Mouse (Mus musculus): ENCODE measurements at regions not wholly inside any gene's neighbourhood (a gene's known extent, or its start where the extent isn't known, plus 50 kb on each side); places are given as distances from the start of the nearest gene placed in this dataset.
"Not testable (repeated sequence)": the region's sequence is repeated elsewhere in the genome, so short reads cannot be mapped to it uniquely, and the experiment has no call there.

- 0% methylated on average over 2 of the region's 2 CpGs for WGBS
- Histone ChIP-seq H3K9me3 (replicated peaks) (no peaks in the 10 kb centered on the region), H3K36me3 (no peaks in the 10 kb centered on the region), H3K9ac (no peak overlapping the region), H3K27me3 (no peaks in the 10 kb centered on the region), H3K4me2 (no peak overlapping the region), H3K27ac (no peak overlapping the region), H3K4me1 (replicated peaks) (peaks cover 4% of the 10 kb centered on the region; the same call in 1 of the 2 replicates), H3K4me3 (no peak overlapping the region)
- ATAC-seq (replicated peaks; ENCODE audit: insufficient number of reproducible peaks, insufficient read depth, low FRiP score, low read depth): no peak
These were observed 61.2 kb upstream of the Atxn1 start for GRCm38 (mm10) chr13:46026018-46026417.

GRCm38 (mm10) chr13:46023630-46024041 lies 58.8 kb upstream of the Atxn1 start:
- H3K9me3 ChIP-seq (replicated peaks): no peaks in the 10 kb centered on the region

GRCm38 (mm10) chr13:46023187-46023586 lies 58.4 kb upstream of the Atxn1 start:
- Histone ChIP-seq H3K36me3 (no peaks in the 10 kb centered on the region), H3K9ac (no peak overlapping the region), H3K27me3 (no peaks in the 10 kb centered on the region), H3K9me3 (replicated peaks) (no peaks in the 10 kb centered on the region), H3K27ac (no peak overlapping the region), H3K4me1 (replicated peaks) (peaks cover 4% of the 10 kb centered on the region; the same call in 1 of the 2 replicates), H3K4me2 (no peak overlapping the region), H3K4me3 (no peak overlapping the region)
- ATAC-seq (replicated peaks; ENCODE audit: insufficient number of reproducible peaks, insufficient read depth, low FRiP score, low read depth): no peak
- WGBS: 34% methylated on average over 5 of the region's 5 CpGs

More at GRCm38 (mm10) chr13:46023630-46024041, 58.8 kb upstream of the Atxn1 start:
- H3K4me1 ChIP-seq (replicated peaks): peaks cover 4% of the 10 kb centered on the region; the same call in 1 of the 2 replicates
- ATAC-seq (replicated peaks; ENCODE audit: insufficient number of reproducible peaks, insufficient read depth, low FRiP score, low read depth): no peak
- no peak overlapping the region for H3K27ac ChIP-seq
- no peak overlapping the region for H3K4me2 ChIP-seq
- H3K27me3 ChIP-seq: no peaks in the 10 kb centered on the region
- no peak overlapping the region for H3K4me3 ChIP-seq
- H3K36me3 ChIP-seq: no peaks in the 10 kb centered on the region
- H3K9ac ChIP-seq: no peak overlapping the region
- 65% methylated on average over 5 of the region's 5 CpGs for WGBS

- WGBS: 78% methylated on average over 6 of the region's 6 CpGs
- H3K9ac ChIP-seq: no peak overlapping the region
- no peak overlapping the region for H3K27ac ChIP-seq
- no peak for ATAC-seq (replicated peaks; ENCODE audit: insufficient number of reproducible peaks, insufficient read depth, low FRiP score, low read depth)
- no peak overlapping the region for H3K4me2 ChIP-seq
- H3K9me3 ChIP-seq (replicated peaks): no peaks in the 10 kb centered on the region
- H3K4me1 ChIP-seq (replicated peaks): peaks cover 4% of the 10 kb centered on the region; the same call in 1 of the 2 replicates
- H3K27me3 ChIP-seq: no peaks in the 10 kb centered on the region
- no peaks in the 10 kb centered on the region for H3K36me3 ChIP-seq
- no peak overlapping the region for H3K4me3 ChIP-seq
These were observed 56.4 kb upstream of the Atxn1 start for GRCm38 (mm10) chr13:46020945-46021835.

- ATAC-seq (replicated peaks; ENCODE audit: insufficient number of reproducible peaks, insufficient read depth, low FRiP score, low read depth): 0 out of 2 replicates have a peak, but pooled peaks have one; percentile 22
- Histone ChIP-seq H3K36me3 (no peaks in the 10 kb centered on the region), H3K9me3 (replicated peaks) (no peaks in the 10 kb centered on the region), H3K4me3 (no peak overlapping the region), H3K27ac (no peak overlapping the region), H3K27me3 (no peaks in the 10 kb centered on the region), H3K9ac (no peak overlapping the region), H3K4me2 (no peak overlapping the region), H3K4me1 (replicated peaks) (peaks cover 4% of the 10 kb centered on the region; the same call in 1 of the 2 replicates)
- WGBS: 55% methylated on average over 9 of the region's 9 CpGs
These were observed 54.8 kb upstream of the Atxn1 start for GRCm38 (mm10) chr13:46019431-46020166.

- no peak for ATAC-seq (replicated peaks; ENCODE audit: insufficient number of reproducible peaks, insufficient read depth, low FRiP score, low read depth)
- no peak overlapping the region for H3K4me2 ChIP-seq
These were observed 54.2 kb upstream of the Atxn1 start for GRCm38 (mm10) chr13:46018903-46019430.

GRCm38 (mm10) chr13:46017742-46018141 lies 52.9 kb upstream of the Atxn1 start:
- no peak overlapping the region for H3K27ac ChIP-seq
- H3K9me3 ChIP-seq (replicated peaks): no peaks in the 10 kb centered on the region
- no peak overlapping the region for H3K4me2 ChIP-seq
- H3K4me1 ChIP-seq (replicated peaks): no peaks in the 10 kb centered on the region
- no peak overlapping the region for H3K4me3 ChIP-seq
- H3K36me3 ChIP-seq: no peaks in the 10 kb centered on the region
- no peak for ATAC-seq (replicated peaks; ENCODE audit: insufficient number of reproducible peaks, insufficient read depth, low FRiP score, low read depth)
- H3K27me3 ChIP-seq: no peaks in the 10 kb centered on the region
- no peak overlapping the region for H3K9ac ChIP-seq
- WGBS: 81% methylated on average over 5 of the region's 5 CpGs

More at GRCm38 (mm10) chr13:46018903-46019430, 54.2 kb upstream of the Atxn1 start:
- H3K27ac ChIP-seq: no peak overlapping the region
- no peaks in the 10 kb centered on the region for H3K9me3 ChIP-seq (replicated peaks)
- H3K27me3 ChIP-seq: no peaks in the 10 kb centered on the region
- H3K36me3 ChIP-seq: no peaks in the 10 kb centered on the region
- WGBS: 50% methylated on average over 13 of the region's 13 CpGs
- no peak overlapping the region for H3K4me3 ChIP-seq
- H3K4me1 ChIP-seq (replicated peaks): peaks cover 4% of the 10 kb centered on the region; the same call in 1 of the 2 replicates
- H3K9ac ChIP-seq: no peak overlapping the region

GRCm38 (mm10) chr13:46017011-46017410 lies 52.2 kb upstream of the Atxn1 start:
- WGBS: 67% methylated on average over 2 of the region's 2 CpGs
- H3K9ac ChIP-seq; H3K4me2 ChIP-seq; H3K4me3 ChIP-seq; H3K4me1 ChIP-seq (replicated peaks); ATAC-seq (replicated peaks; ENCODE audit: insufficient number of reproducible peaks, insufficient read depth, low FRiP score, low read depth); H3K27me3 ChIP-seq; H3K9me3 ChIP-seq (replicated peaks); H3K36me3 ChIP-seq; H3K27ac ChIP-seq: not testable (repeated sequence)

- no peak overlapping the region for H3K27ac ChIP-seq
- no peak for ATAC-seq (replicated peaks; ENCODE audit: insufficient number of reproducible peaks, insufficient read depth, low FRiP score, low read depth)
- H3K4me3 ChIP-seq: no peak overlapping the region
- no peaks in the 10 kb centered on the region for H3K4me1 ChIP-seq (replicated peaks)
- no peak overlapping the region for H3K4me2 ChIP-seq
- H3K36me3 ChIP-seq: no peaks in the 10 kb centered on the region
- no peaks in the 10 kb centered on the region for H3K27me3 ChIP-seq
- WGBS: 82% methylated on average over 7 of the region's 7 CpGs
- H3K9me3 ChIP-seq (replicated peaks): no peaks in the 10 kb centered on the region
- H3K9ac ChIP-seq: no peak overlapping the region
These were observed 50.4 kb upstream of the Atxn1 start for GRCm38 (mm10) chr13:46015231-46015630.

- no peak for ATAC-seq (replicated peaks; ENCODE audit: insufficient number of reproducible peaks, insufficient read depth, low FRiP score, low read depth)
- H3K9me3 ChIP-seq (replicated peaks): no peaks in the 10 kb centered on the region
- H3K4me1 ChIP-seq (replicated peaks): no peaks in the 10 kb centered on the region
- H3K27me3 ChIP-seq: no peaks in the 10 kb centered on the region
- H3K9ac ChIP-seq: no peak overlapping the region
- no peak overlapping the region for H3K27ac ChIP-seq
- WGBS: 81% methylated on average over 2 of the region's 2 CpGs
- no peaks in the 10 kb centered on the region for H3K36me3 ChIP-seq
- H3K4me2 ChIP-seq: no peak overlapping the region
- no peak overlapping the region for H3K4me3 ChIP-seq
These were observed 49.8 kb upstream of the Atxn1 start for GRCm38 (mm10) chr13:46014637-46015036.
